Mouse (Mus musculus): Measurements from ENCODE around the gene Olfr986.
"Not testable (repeated sequence)": the region's sequence is repeated elsewhere in the genome, so short reads cannot be mapped to it uniquely, and the experiment has no call there.

Gene Olfr986

DNA sequence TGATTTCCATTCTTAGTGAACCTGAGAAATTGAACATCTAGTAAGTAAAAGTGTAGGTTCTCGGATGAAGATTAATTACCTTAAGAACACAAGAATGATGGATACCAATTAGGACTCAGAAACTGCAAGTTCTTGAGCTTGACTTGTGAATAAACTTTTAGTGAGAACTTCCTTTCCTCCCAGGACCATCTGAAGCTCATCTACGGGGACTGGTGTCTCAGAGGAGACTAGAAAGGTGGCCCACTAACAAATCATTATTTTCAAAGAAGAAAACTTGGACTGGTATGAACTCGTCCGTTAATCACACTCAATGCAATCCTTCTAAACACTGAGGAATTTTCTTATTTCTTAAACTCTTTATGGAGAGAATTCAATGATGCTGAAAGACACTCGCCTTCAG, at the start of gene Olfr986:
TSS of gene Olfr986 (plus strand) at position 301 of the 400 bp plus-strand sequence.
- DNase-seq, result no peak

DNA sequence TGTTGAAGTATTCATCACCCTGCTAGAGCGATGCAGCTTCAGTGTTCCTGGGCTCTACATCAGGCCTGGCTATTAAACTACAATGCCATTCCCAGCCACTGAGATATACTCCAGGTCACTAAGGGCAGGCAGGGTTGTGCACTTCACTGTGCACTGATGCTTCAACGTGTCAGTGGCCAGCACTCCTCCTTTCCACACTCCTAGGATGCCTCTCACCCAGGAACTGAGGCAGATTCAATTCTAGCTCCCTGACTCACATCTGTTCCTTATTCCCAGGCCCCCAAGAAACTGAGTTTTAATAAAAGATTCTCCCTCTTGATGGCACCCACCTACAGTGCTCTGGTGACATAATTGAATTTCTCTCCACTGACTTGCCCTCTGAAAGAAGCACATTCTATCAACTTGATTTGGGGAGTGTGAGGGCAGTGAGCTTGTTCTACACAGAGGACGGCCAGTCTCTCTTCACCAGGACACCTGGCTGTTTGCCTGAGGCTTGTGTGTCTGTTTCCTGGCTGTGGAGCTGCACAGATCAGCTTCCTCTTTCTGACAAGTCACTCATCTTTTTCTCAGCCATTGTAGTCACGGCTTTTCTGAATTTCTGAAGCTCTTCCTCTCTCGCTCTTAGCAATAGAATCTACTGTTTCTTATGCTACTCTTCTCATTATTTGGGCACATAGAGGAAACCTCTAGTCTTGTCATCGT, 43.6 kb upstream of the Olfr986 start:
- no peak for DNase-seq

DNA sequence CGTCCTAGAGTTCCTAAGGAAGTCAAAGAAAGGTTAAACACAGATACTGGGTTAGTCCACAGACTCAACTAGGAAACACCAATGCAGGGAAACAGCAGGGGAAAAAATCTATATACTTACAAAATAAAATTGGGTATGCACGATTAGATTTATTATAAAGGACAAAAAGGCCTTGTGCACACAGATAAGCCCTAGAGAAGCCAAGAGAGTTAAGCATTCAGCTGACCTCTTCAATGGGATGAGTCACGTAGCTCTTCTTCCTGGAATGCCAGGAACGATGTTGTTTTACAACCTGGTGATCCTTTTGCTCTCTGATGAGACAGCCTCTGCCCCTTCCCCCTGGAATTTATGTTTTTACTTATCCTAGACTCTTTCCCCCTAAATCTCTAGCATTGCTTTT, 41.2 kb upstream of the Olfr986 start:
- no peak for DNase-seq

DNA sequence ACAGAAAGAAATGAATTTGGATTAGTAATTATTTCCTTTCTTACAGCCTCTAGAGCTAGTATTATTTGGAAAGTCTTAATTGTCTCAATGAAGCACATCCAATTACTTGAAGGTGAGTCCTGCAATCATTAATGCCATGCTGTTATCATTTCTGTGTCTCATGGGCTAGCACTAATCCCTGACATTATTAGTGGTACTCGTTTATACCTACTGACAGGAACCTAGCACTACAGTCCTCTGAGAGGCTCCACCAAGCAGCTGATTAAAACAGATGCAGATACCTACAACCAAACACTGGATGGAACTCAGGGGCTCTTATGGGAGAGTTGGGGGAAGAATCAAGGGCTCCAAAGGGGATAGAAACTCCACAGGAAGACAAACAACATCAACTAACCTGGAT, 39.2 kb upstream of the Olfr986 start:
- DNase-seq, result no peak

DNA sequence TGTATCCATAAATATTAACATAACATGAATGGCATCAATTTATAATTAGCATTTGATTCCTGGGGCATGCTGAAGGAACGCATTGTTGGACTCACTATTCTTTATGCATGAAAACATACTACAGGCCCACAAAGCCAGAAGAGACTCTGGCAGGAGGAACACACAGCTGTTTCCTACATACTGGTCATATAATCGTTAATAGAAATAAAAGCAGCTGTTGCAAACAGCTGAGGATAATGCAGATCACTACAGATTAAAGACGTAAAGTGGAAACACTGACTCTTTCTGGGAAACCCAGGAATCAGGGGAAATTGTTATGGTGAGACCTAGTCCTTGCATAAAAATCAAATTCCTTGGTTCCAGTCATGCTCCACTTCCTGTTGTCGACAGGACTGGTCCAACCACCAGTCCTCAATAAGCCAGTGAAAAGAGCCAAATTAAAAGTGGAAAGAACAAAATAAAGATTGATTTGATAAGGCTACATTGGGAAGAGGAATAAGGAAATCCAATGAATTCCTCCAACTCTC, 25.5 kb upstream of the Olfr986 start:
- no peak for DNase-seq

DNA sequence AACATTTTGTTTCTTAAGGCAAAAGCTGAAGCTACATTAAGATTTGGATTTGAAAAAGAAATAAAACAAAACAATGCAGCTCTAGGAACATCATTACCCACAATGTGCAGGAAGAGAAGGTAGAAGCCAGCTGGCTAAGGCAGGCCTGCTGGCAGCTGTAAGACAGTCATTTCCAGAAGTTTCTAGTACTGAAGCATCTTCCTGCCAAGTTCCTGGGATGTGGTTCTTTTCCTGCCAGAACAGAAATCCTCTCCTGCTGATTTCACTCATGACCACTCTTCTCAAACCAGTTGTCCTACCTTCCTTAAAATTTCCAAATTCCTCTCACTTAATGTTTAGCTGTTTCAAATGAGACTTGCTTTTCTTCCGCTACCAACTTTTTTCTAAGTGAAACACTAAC, 14.3 kb upstream of the Olfr986 start:
- DNase-seq, result no peak

DNA sequence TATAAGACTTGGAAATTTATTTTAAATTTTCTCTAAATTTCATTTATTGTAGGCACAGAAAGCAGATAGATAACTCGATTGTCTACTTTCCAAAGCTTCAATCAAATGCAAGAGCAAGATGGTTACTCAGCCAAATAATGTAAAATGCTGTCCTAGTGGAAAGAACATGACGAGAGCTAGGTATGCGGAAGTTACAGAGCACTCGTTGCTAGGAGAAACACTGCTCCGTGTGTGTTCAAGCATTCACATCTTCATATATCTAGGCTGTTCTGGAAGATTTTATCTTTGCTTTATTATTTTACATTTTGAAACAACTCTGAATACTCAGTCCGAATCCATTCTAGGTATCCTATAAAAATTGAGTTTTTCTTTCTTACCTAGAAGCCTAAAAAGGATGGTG, 3.7 kb upstream of the Olfr986 start:
- DNase-seq, result no peak

DNA sequence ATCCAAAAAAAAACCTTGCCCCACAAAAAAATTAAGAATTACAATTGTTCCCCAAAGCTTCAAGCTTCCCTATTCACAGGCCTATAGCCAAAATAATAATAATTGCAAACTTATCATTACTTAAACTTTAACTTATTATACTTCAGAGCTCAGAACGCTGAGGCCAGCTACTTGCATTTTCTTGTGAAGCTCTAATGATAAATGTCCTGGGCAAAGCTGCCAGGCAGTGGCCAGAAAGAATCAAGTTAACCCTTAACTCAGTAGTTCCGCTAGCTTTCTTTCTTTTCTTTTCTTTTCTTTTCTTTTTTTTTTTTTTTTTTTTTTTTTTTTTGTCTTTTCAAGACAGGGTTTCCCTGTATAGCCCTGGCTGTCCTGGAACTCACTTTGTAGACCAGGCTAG, 4.4 kb downstream of the Olfr986 start:
- not testable (repeated sequence) for DNase-seq

DNA sequence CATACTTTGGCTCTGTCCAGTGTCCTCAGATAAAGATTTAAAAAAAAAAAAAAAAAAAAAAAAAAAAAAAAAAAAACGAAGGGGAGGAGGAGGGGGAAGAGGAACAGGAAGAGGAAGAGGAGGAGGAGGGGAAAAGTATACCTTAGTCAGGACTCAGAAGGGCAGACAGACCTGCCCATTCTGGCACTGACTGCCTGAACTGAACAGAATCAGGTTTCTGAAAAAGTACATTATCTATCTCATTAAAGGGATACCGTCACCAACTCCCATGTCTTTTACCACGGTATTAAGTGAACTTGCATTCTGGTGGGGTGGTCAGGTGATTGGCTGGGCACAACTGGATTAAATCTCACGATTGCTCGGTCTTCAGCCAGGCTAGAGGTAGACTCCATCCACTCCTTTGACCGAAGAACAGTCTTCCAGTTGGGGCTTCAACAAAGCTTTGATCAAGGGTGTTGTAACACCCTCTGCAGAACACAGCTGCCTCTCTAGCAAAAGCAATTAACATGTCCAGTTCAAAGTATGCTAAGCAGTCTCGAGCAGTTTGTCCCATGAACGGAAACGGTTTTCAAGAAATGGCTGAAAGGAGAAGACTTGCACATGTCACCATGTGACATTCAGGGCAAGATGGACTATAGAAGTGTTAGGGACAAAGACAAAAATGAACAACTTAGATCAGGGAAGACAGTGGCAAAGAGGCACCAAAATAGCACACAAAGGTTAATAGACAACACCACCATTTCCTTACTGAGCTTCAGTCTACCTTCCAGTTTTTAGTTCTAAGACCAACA, 10.6 kb downstream of the Olfr986 start:
- DNase-seq, result no peak

DNA sequence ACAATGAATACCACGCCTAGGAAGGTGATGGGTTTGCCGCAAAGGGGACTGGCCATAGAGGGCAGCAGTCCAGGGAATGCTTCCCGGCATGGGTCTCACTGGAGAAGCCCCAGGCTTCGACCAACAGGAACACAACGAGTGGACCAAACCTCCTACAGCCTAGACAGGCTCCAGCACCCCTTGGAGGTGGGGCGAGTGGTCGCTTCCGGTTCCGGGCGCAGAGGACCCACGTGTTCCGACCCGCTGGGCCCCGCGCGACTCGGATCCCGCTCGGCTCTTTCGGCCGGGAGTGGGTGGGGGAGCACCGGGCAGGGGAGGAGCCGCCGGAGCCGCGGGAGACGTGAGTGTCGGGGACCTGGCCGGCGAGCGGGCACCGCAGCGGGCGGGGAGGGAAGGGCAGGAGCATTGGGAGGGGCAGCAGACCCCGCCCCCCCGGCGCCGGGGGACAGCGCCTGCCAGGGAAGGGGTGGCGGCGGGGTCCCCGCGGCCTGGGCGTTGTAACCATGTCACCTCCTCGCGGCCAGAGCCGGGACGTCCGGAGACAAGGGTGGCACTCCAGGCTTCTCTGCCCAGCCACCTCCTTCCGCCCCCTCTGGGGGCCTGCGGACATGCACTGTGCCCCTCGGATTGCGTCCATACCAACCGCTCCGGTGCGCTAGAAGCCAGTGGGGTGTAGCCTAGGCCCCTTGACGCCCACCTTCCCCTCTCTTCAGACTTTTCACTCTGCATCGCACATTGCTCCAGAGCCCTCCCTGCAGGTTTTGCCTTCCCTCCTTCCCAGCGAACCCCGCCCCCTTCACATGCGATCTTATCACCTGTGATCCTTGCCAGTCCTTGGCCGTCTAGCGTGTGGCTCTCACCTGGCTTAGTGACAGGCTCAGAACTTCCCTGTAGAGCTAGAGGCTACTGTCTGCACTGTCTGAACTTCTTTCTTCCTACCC, 11.6 kb downstream of the Olfr986 start, which contains the start of gene Zfp202:
TSS of gene Zfp202 (plus strand) at position 219 of the 941 bp plus-strand sequence.
- DNase-seq, result peak; percentile 75

DNA sequence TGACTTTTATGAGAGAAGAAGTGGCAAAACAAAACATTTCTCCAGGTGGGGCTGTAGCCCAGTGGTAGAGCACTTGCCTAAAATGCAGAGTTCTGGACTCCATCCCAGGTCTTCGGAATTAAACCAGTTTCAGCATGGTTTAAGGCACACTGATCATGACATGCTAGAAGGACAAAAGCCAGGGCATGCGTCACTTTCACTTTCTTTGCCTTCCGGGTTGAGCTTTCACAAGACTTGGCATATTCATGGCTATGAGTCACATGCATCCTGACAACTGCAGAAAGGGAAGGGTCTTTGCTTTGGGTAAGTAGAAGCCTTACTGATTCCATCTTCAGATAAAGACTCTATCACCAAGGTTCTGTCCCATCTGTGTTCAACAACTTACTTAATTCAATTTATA, 15.3 kb downstream of the Olfr986 start:
- no peak for DNase-seq

DNA sequence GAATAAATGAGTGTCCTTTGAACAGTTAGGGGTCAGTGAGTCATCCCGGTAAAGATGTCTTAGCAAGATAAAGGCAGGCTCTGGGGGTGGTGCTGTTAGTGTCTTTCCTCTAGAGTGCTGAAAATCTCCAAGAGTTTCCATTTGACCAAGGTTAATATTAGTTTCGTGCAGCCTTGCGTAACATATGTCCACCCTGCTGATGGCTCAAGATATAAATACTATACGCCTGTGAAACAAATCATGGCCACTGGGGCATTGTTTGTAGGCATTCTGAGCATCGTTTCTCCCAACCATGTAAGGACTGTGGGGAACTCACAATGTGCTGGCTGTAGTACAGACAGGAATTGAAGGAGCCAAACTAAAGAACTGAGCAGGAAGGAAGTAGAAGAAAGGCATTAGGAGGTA, 25.8 kb downstream of the Olfr986 start:
- DNase-seq, result no peak

DNA sequence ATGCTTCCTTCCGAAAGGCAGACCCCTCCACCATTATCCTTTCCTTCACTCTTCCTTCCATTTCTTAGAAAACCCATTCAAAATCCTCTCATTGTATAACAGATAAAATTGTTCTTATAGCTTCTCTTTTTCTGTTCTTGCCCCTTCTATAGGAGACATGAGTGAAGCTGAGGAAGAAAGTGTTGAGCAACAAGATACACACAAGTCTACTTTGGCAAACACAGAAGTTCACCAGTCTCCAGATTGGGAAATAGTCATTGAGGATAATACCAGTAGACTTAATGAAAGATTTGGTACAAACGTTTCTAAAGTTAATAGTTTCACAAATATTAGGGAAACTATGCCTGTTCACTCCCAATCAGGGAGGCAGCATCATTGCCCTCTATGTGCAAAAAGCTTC, 30.0 kb downstream of the Olfr986 start:
- no peak for DNase-seq

DNA sequence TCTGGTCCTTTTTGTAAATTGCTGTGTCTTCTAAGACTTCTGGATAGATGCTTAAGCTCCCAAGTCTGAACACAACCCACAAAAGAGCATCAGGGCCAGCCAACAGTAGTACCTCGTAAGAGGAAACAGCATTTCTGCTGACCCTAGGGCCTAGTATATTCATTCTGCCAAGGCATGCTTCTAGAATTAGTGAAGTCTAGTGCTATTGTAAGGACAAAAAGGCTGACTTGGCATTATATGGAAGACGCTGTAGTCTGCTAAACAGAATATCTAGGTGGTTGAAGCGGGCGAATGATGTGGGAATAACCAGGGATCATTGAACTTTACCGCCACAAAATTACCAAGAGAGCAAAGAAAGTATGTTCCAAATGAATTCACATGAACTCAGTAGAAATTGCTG, 33.3 kb downstream of the Olfr986 start:
- DNase-seq, result no peak

DNA sequence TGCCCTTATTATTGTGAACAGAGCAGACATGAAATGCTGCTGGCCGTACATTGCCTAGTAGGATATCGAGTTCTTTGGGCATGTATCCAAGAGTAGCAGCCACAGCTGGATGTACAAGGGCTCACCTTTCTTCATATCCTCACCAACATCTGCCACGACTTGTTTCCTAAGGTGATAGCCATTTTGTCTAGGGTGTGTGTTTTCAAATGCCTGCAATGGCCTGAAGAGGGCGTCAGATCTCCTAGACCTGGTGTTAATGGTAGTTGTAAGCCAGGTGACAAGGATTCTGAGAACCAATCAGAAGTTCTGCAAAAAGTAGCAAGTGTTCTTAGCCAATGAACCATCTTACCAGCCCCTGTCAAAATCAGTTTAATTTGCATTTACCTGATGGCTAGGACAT, 35.9 kb downstream of the Olfr986 start:
- no peak for DNase-seq

DNA sequence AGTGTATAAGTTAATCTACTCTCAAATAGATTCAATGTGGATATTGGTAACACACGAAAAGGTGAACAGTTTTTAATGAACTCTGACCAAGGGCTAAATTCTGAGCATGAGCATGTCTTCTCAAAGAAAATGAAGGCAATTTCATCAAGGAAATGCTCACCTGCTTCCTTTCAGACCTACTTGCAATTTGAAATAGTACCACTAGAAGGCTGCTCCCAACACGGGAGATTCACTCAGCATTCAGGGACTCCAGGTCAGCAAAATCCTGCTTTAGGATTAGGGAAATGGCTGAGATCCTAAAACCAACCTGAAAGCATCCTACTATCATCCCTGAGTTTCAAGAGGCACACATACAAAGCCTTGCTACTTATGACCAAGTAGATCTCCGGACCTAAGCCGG, 43.6 kb downstream of the Olfr986 start:
- DNase-seq, result no peak

DNA sequence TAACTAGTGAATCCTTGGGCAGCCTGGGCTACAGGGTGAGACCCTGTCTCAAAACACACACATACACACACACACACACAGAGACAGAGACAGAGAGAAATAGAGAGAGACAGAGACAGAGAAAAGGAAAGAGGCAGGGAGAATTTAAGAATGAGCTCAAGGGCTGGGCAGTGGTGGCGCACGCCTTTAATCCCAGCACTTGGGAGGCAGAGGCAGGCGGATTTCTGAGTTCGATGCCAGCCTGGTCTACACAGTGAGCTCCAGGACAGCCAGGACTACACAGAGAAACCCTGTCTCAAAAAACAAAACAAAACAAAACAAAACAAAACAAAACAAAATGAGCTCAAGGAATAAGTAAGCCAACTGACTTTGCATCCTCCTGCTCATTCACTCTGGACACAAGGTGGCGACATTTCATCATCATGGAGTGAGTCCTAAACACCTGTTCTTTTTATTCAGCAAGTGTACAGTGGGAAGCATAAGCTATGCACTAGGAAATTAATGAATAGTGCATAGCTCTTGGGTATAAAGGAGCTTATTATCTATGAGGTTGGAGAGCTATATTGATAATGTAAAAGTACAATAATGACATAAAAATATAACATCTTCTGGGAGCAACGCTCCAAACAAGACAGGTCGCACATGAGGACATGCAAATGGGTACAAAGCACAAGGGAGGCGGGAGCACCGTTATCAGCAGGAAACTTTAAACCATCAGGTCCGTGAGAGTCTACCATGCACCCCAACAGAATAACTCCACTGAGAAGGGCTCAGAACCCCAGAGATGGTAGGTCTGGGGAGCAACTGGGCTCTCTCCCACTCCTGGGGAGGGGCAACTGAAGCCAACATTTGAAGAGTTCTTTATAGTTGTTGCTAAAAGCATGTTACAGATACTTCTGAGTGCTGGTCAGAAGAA, 47.4 kb downstream of the Olfr986 start:
- DNase-seq, result peak; percentile 47

DNA sequence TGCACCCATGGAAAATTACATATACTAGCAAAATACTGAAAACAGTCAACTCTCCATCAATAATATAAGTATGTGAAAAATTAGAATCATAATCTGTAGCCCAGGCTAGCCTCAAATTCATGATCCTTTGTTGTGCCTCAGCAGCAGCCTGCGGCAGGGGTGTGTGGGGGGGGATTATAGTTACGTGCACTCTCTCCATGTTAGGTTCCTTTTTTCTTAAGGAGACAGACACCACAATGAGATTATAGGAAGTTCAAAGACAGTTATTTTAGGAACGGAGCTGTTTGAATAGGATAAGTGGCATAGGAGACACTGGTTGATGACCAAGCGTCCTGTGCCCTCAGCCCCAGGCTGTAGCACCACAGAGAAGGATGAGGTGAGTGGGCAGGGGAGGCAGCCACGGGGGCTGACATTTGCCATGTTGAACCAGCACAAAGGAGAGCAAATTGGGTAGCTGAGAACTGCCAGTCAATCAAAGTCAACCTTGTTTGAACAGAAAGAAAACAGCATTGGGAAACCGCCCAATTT, 48.1 kb downstream of the Olfr986 start:
- DNase-seq, result no peak

DNA sequence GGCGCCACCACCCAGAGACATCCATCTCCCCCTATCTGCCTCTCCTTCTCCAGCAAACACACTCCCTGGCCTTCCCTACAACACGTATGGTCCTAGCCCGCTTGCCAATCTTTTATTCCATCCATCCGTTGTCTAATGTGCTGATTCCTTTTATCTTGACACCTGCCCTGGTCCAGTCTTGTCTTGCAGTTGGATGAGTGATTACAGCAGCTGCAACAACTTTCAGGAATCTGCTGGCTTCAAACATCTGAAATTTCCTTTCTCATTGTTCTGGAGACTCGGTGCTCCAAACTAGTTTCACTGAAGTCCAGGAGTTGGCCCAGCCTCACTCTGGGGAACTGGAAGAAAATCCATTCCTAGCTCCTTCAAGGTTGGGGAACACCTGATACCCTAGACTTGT, 48.8 kb downstream of the Olfr986 start:
- DNase-seq, result no peak

DNA sequence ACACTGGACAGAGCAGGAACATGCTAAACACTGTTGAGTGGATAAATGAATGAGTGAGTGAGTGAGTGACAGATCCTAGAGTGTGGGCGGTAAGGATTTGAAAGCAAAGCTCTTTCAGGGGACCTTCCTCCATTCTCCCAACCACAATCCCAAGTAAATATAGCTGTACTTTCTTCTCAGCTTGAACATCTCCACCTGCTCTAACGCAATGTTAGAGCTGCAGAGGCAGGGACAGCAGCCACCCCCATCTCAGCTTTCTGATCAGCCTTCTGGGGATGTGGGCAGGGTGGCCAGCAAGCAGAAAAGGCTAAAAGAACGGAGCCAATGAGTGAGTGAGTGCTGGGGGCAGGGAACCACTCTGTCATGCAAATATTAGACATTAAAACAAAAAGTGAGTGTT, 50.3 kb downstream of the Olfr986 start:
- DNase-seq, result no peak

DNA sequence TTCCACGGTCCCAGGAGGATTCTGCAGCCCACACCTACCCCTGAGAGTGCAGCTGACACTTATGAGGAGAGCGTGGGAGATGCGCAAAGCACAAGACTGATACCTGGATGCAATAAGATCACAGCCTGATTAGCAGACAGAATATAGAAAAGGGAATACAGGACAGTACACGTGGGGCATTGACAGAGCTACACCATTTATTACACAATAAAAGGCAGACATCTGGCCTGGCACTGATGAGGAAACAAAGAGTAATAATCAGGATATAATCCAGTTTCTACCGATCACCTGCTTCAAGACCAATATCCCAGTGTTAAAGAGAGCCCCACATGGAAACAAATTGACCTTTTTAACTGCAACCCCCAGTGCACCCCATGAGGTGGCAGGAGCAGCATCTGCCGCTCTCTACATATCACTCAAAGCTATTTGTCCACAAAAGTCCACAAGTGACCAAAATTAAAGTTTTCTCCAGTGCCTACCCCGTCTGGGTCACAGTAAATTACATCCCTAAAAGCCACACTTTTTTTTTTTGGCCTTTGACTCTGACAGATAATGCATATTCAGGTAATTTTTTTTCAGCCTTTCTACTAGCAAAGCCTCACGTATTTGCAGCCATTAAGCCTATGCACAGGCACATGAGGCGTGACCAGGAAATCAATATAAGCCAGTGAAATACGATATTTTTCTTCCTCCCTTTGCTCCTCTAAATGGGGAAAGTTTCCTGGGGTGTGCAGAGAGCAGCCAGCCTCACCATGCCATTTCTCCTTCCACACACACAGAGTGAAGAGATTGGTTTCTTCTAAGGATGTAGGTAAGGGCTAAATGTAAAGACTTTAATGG, 53.7 kb downstream of the Olfr986 start:
- DNase-seq, result no peak
